9 mouse cellular contexts compared by ENCODE assay signal in genomic region chr10:60193532-60194423, GRCm38 (mm10). TPM values are rescaled to one million over a fixed set of nuclear protein-coding genes. Genes with fewer than 3 reads are reported as not detected.
DNase-seq lines count a peak whose midpoint lies in the region; ATAC-seq and TF ChIP-seq lines count a peak whose summit lies in the region.
"Had no signal": no experiment of that assay in that cellular context is flagged by ENCODE, and none has a peak within 500 bp of the region (broad histone marks: within the 10 kb centered on the region; RNA-seq: fewer than 3 reads in every experiment).

No protein-coding gene starts in this region.

- TF ChIP-seq EP300 in heart, adult 2 months (IDR thresholded peaks at IDR 0.05; ENCODE audit: insufficient read depth, low read depth, low read length) = no peak
- no peak for TF ChIP-seq EP300 in lung, postnatal 0 days (IDR thresholded peaks at IDR 0.05)

- peak overlapping the region; percentile 3 for H3K4me2 ChIP-seq in hindbrain, embryonic 11.5 days (replicated peaks; ENCODE audit: low read depth, low read length)
- peak overlapping the region; percentile 28 for H3K4me2 ChIP-seq in lung, postnatal 0 days (replicated peaks; ENCODE audit: low read depth, low read length)
- H3K4me2 ChIP-seq in stomach, embryonic 14.5 days (replicated peaks; ENCODE audit: low read depth, low read length) = peak overlapping the region; percentile 20

- WGBS in heart, embryonic 10.5 days = 12% methylated on average over 19 of the region's 19 CpGs
- WGBS in heart, adult 2 months = 20% methylated on average over 19 of the region's 19 CpGs
- WGBS in hindbrain, embryonic 11.5 days = 5% methylated on average over 19 of the region's 19 CpGs
- WGBS in lung, postnatal 0 days = 6% methylated on average over 19 of the region's 19 CpGs
- WGBS in stomach, embryonic 14.5 days = 9% methylated on average over 19 of the region's 19 CpGs

- no peaks in the 10 kb centered on the region for H3K9me3 ChIP-seq in heart, embryonic 10.5 days
- no peaks in the 10 kb centered on the region for H3K9me3 ChIP-seq in E14TG2a.4 (ENCODE audit: low read length)
- no peaks in the 10 kb centered on the region for H3K9me3 ChIP-seq in hindbrain, embryonic 11.5 days (ENCODE audit: control insufficient read depth, low read length)
- no peaks in the 10 kb centered on the region for H3K9me3 ChIP-seq in lung, postnatal 0 days (ENCODE audit: low read length)
- H3K9me3 ChIP-seq in stomach, embryonic 14.5 days (ENCODE audit: control insufficient read depth, low read depth, low read length) = no peaks in the 10 kb centered on the region

- H3K79me2 ChIP-seq in heart, adult 2 months (replicated peaks; ENCODE audit: control insufficient read depth, insufficient read depth, low read length) = no peaks in the 10 kb centered on the region

- DNase-seq in heart, embryonic 10.5 days (ENCODE audit: low spot score) = peak; percentile 88
- no peak for DNase-seq in heart, adult 2 months
- DNase-seq in embryo, embryonic 11 days = peak; percentile 89
- DNase-seq in hindbrain, embryonic 11.5 days (ENCODE audit: low spot score) = peak; percentile 82
- DNase-seq in lung, postnatal 0 days (ENCODE audit: low spot score) = peak; percentile 86
- DNase-seq in spleen, postnatal 14 days (ENCODE audit: low spot score in 2 of 2) = no peak

- H3K4me1 ChIP-seq in heart, embryonic 10.5 days = peaks cover 31% of the 10 kb centered on the region
- H3K4me1 ChIP-seq in heart, adult 2 months (ENCODE audit: control insufficient read depth, insufficient read depth, low read length) = peaks cover 3% of the 10 kb centered on the region
- peaks cover 45% of the 10 kb centered on the region for H3K4me1 ChIP-seq in E14TG2a.4 (replicated peaks; ENCODE audit: low read depth, low read length)
- peaks cover 12% of the 10 kb centered on the region for H3K4me1 ChIP-seq in hindbrain, embryonic 11.5 days (replicated peaks; ENCODE audit: control insufficient read depth, insufficient read depth, low read length)
- no peaks in the 10 kb centered on the region for H3K4me1 ChIP-seq in lung, postnatal 0 days (ENCODE audit: insufficient read depth, low read depth, low read length)
- peaks cover 39% of the 10 kb centered on the region for H3K4me1 ChIP-seq in stomach, embryonic 14.5 days (ENCODE audit: control insufficient read depth, insufficient read depth, low read length)

- intact Hi-C loops in heart, adult 2 months (cut with DNase I) = loop anchor here (5.0 kb wide), 1 partner anchor 46 kb away; no protein-coding TSS in a partner anchor

- H3K36me3 ChIP-seq in heart, embryonic 10.5 days = no peaks in the 10 kb centered on the region
- no peaks in the 10 kb centered on the region for H3K36me3 ChIP-seq in heart, adult 2 months (ENCODE audit: control insufficient read depth, insufficient read depth, low read length)
- no peaks in the 10 kb centered on the region for H3K36me3 ChIP-seq in E14TG2a.4 (ENCODE audit: insufficient read depth, low read length)
- H3K36me3 ChIP-seq in hindbrain, embryonic 11.5 days (ENCODE audit: control insufficient read depth, insufficient read depth, low read length) = no peaks in the 10 kb centered on the region
- H3K36me3 ChIP-seq in lung, postnatal 0 days (ENCODE audit: insufficient read depth, low read length) = no peaks in the 10 kb centered on the region
- H3K36me3 ChIP-seq in stomach, embryonic 14.5 days (ENCODE audit: control insufficient read depth, insufficient read depth, low read length) = no peaks in the 10 kb centered on the region

- H3K4me3 ChIP-seq in heart, embryonic 10.5 days = peak overlapping the region; percentile 45
- H3K4me3 ChIP-seq in heart, adult 2 months = no peak overlapping the region
- H3K4me3 ChIP-seq in E14TG2a.4 (replicated peaks; ENCODE audit: low read length) = peak overlapping the region; percentile 66
- H3K4me3 ChIP-seq in hindbrain, embryonic 11.5 days (ENCODE audit: low read depth, low read length) = no peak overlapping the region
- no peak overlapping the region for H3K4me3 ChIP-seq in lung, postnatal 0 days (ENCODE audit: low read depth, low read length)
- no peak overlapping the region for H3K4me3 ChIP-seq in stomach, embryonic 14.5 days (ENCODE audit: low read depth, low read length)

- peak overlapping the region; percentile 42; the same call in 1 of the 2 replicates for H3K27ac ChIP-seq in heart, embryonic 10.5 days
- H3K27ac ChIP-seq in heart, adult 2 months = no peak overlapping the region
- H3K27ac ChIP-seq in hindbrain, embryonic 11.5 days (ENCODE audit: low read depth, low read length) = peak overlapping the region; percentile 40
- 0 out of 2 replicates have a peak overlapping the region, but pooled peaks have one; percentile 9 for H3K27ac ChIP-seq in lung, postnatal 0 days (ENCODE audit: low read length)
- peak overlapping the region; percentile 81; the same call in 1 of the 2 replicates for H3K27ac ChIP-seq in stomach, embryonic 14.5 days (ENCODE audit: low read length)
- H3K27ac ChIP-seq: macrophage had no signal

- H3K27me3 ChIP-seq in heart, embryonic 10.5 days (ENCODE audit: insufficient read depth, poor library complexity, severe bottlenecking) = peaks cover 31% of the 10 kb centered on the region
- H3K27me3 ChIP-seq in heart, adult 2 months (ENCODE audit: control insufficient read depth, insufficient read depth, low read length) = no peaks in the 10 kb centered on the region
- peaks cover 41% of the 10 kb centered on the region for H3K27me3 ChIP-seq in E14TG2a.4 (ENCODE audit: insufficient read depth, low read length)
- H3K27me3 ChIP-seq in hindbrain, embryonic 11.5 days (ENCODE audit: control insufficient read depth, insufficient read depth, low read length) = no peaks in the 10 kb centered on the region
- 0 out of 2 replicates have a peak, but pooled peaks cover 7% of the 10 kb centered on the region for H3K27me3 ChIP-seq in lung, postnatal 0 days (replicated peaks; ENCODE audit: insufficient read depth, low read length)
- no peaks in the 10 kb centered on the region for H3K27me3 ChIP-seq in stomach, embryonic 14.5 days (ENCODE audit: control insufficient read depth, insufficient read depth, low read length)

- peak; percentile 89 for ATAC-seq in hindbrain, embryonic 11.5 days (ENCODE audit: low FRiP score)
- ATAC-seq in lung, postnatal 0 days = peak; percentile 56
- ATAC-seq in stomach, embryonic 14.5 days (ENCODE audit: insufficient number of reproducible peaks, insufficient read depth, low FRiP score, low read depth) = peak; percentile 90

- H3K9ac ChIP-seq in heart, adult 2 months (ENCODE audit: low read depth, low read length) = no peak overlapping the region
- no peak overlapping the region for H3K9ac ChIP-seq in hindbrain, embryonic 11.5 days (ENCODE audit: low read depth, low read length)
- no peak overlapping the region for H3K9ac ChIP-seq in lung, postnatal 0 days (replicated peaks; ENCODE audit: low read depth)
- no peak overlapping the region for H3K9ac ChIP-seq in stomach, embryonic 14.5 days (replicated peaks; ENCODE audit: low read depth, low read length)

- TF ChIP-seq POLR2A in heart, adult 2 months (IDR thresholded peaks at IDR 0.05; ENCODE audit: insufficient read depth, low read depth, low read length) = no peak

- TF ChIP-seq CTCF in heart, adult 2 months (IDR thresholded peaks at IDR 0.05) = no peak
- TF ChIP-seq CTCF in E14TG2a.4 (conservative IDR thresholded peaks at IDR 0.05; ENCODE audit: low read length) = no peak
- TF ChIP-seq CTCF in lung, postnatal 0 days (IDR thresholded peaks at IDR 0.05) = 0 out of 2 replicates have a peak, but pooled peaks have one; percentile 11

RNA-seq across cellular contexts. Expression of gene Chst3, which starts 25.3 kb away (rescaled TPM):
- 0.51 and 0.89 TPM in 2 replicates for polyA plus RNA-seq in heart, embryonic 10.5 days (2016; fragmentation: Nextera tagmentation; extraction: Ambion mirVana)
- under 1 TPM; 0.80 to 0.91 TPM for total RNA-seq in heart, adult 2 months (2021)
- 1.3 and 1.5 TPM in 2 replicates for polyA plus RNA-seq in heart, adult 2 months (2012; rRNA removed)
- 1.5 TPM in 2 replicates for polyA plus RNA-seq in hindbrain, embryonic 11.5 days (2014; fragmentation: Nextera tagmentation; extraction: Ambion mirVana)
- 1.8 TPM in 2 replicates for polyA plus RNA-seq in lung, postnatal 0 days (2015; fragmentation: Nextera tagmentation; extraction: Ambion mirVana)
- polyA plus RNA-seq in stomach, embryonic 14.5 days (2014; fragmentation: Nextera tagmentation; extraction: Ambion mirVana) = 2.4 and 2.8 TPM in 2 replicates

Comparison
In these comparisons a context has a peak if more than half of its experiments do, and no peak if none do; other contexts are left out.
1. DNase-seq: peak in heart, embryonic 10.5 days (single experiment), embryo, embryonic 11 days (single experiment), hindbrain, embryonic 11.5 days (single experiment) and lung, postnatal 0 days (single experiment); none in heart, adult 2 months (0 of 2) and spleen, postnatal 14 days (0 of 2).
2. H3K4me3 ChIP-seq: peak in heart, embryonic 10.5 days (single experiment) and E14TG2a.4 (single experiment); none in heart, adult 2 months (single experiment), hindbrain, embryonic 11.5 days (single experiment), lung, postnatal 0 days (single experiment) and stomach, embryonic 14.5 days (single experiment).
3. Peak in every context shown above with its lines, with median percentiles within 50 percentile points of each other: ATAC-seq and H3K4me2 ChIP-seq.